10 mouse cellular contexts compared by ENCODE assay signal in the genomic region with DNA sequence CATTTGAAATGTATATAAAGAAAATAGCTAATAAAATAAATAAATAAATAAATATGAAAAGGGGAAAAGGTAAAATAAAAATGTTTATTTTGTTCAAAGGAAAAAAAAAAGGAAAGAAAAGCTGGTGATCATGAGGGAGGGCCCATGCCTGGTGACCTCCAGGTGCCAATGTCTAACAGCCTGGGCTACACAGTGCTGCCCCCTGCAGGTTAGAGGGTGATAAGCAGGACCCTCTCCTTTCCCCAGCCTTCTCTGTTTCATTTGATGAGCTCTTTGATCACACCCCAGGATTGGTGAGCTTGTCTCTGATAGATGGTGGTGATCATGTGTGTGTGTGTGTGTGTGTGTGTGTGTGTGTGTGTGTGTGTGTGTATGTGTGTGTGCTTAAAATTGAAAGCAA. TPM values are rescaled to one million over a fixed set of nuclear protein-coding genes. Genes with fewer than 3 reads are reported as not detected.
DNase-seq lines count a peak whose midpoint lies in the region.
"Had no signal": no experiment of that assay in that cellular context is flagged by ENCODE, and none has a peak within 500 bp of the region (broad histone marks: within the 10 kb centered on the region; RNA-seq: fewer than 3 reads in every experiment).

No protein-coding gene starts in this region.

- H3K27me3 ChIP-seq in embryonic facial prominence, embryonic 10.5 days (replicated peaks; ENCODE audit: low read depth, poor library complexity, severe bottlenecking): no peaks in the 10 kb centered on the region
- H3K27me3 ChIP-seq in forebrain, embryonic 10.5 days (ENCODE audit: poor library complexity, severe bottlenecking): no peaks in the 10 kb centered on the region
- H3K27me3 ChIP-seq: limb, embryonic 15.5 days had no signal

- H3K4me3 ChIP-seq in embryonic facial prominence, embryonic 10.5 days: no peak overlapping the region
- no peak overlapping the region for H3K4me3 ChIP-seq in forebrain, embryonic 10.5 days
- H3K4me3 ChIP-seq: limb, embryonic 15.5 days had no signal

- no peaks in the 10 kb centered on the region for H3K4me1 ChIP-seq in embryonic facial prominence, embryonic 10.5 days
- H3K4me1 ChIP-seq in forebrain, embryonic 10.5 days: no peaks in the 10 kb centered on the region
- H3K4me1 ChIP-seq: limb, embryonic 15.5 days had no signal

- H3K9me3 ChIP-seq in embryonic facial prominence, embryonic 10.5 days: peaks cover 7% of the 10 kb centered on the region; the same call in 1 of the 2 replicates
- H3K9me3 ChIP-seq in forebrain, embryonic 10.5 days: peaks cover 18% of the 10 kb centered on the region
- H3K9me3 ChIP-seq: limb, embryonic 15.5 days had no signal

- DNase-seq in embryo, embryonic 10 days (ENCODE audit: low spot score): peak; percentile 31
- no peak for DNase-seq in embryo, embryonic 9.5 days (ENCODE audit: extremely low spot score)
- DNase-seq in right cerebral cortex, adult 18-20 months: peak; percentile 10
- no peak for DNase-seq in right cerebral cortex, postnatal 25 days
- DNase-seq in embryonic facial prominence, embryonic 10.5 days (ENCODE audit: low spot score): peak; percentile 27
- DNase-seq in retina, postnatal 1 day: peak; percentile 41
- DNase-seq in forebrain, embryonic 10.5 days (ENCODE audit: extremely low spot score, low spot score): no peak
- DNase-seq in left cerebral cortex, adult 8-10 months (ENCODE audit: low spot score in 2 of 2): no peak

- no peak overlapping the region for H3K27ac ChIP-seq in embryonic facial prominence, embryonic 10.5 days (replicated peaks)
- no peak overlapping the region for H3K27ac ChIP-seq in forebrain, embryonic 10.5 days
- H3K27ac ChIP-seq: limb, embryonic 15.5 days had no signal

- H3K36me3 ChIP-seq in embryonic facial prominence, embryonic 10.5 days (replicated peaks): peaks cover 16% of the 10 kb centered on the region; the same call in 1 of the 2 replicates
- peaks cover 51% of the 10 kb centered on the region for H3K36me3 ChIP-seq in forebrain, embryonic 10.5 days (replicated peaks)
- H3K36me3 ChIP-seq: G1E; limb, embryonic 15.5 days had no signal

RNA-seq across cellular contexts. Expression of gene Slc15a4, which starts 16.4 kb away (rescaled TPM):
- polyA plus RNA-seq in embryonic facial prominence, embryonic 10.5 days (2016; fragmentation: Nextera tagmentation; extraction: Ambion mirVana): 25.1 and 27.5 TPM in 2 replicates
- polyA plus RNA-seq in forebrain, embryonic 10.5 days (2016; fragmentation: Nextera tagmentation; extraction: Ambion mirVana): 25.3 and 25.9 TPM in 2 replicates
- 10 to 100 TPM; 24.3 to 28.9 (median 26.8) TPM for total RNA-seq in left cerebral cortex, adult 8-10 months (2022)

RNA-seq across cellular contexts. Expression of gene Glt1d1, which starts 17.0 kb away (rescaled TPM):
- polyA plus RNA-seq in embryonic facial prominence, embryonic 10.5 days (2016; fragmentation: Nextera tagmentation; extraction: Ambion mirVana): 1.3 and 1.8 TPM in 2 replicates
- polyA plus RNA-seq in forebrain, embryonic 10.5 days (2016; fragmentation: Nextera tagmentation; extraction: Ambion mirVana): 1.2 and 1.9 TPM in 2 replicates
- total RNA-seq in left cerebral cortex, adult 8-10 months (2022): 10 to 100 TPM; 23.9 to 29.0 (median 25.7) TPM
- polyA plus RNA-seq: G1E had no signal

Comparison
In these comparisons a context has a peak if more than half of its experiments do, and no peak if none do; other contexts are left out.
1. DNase-seq: peak in embryo, embryonic 10 days (single experiment), right cerebral cortex, adult 18-20 months (single experiment), embryonic facial prominence, embryonic 10.5 days (single experiment) and retina, postnatal 1 day (single experiment); none in embryo, embryonic 9.5 days (single experiment), right cerebral cortex, postnatal 25 days (single experiment), forebrain, embryonic 10.5 days (single experiment) and left cerebral cortex, adult 8-10 months (0 of 2).